Mouse (Mus musculus): Measurements from ENCODE around the gene Anks1b.

Gene Anks1b

DNA sequence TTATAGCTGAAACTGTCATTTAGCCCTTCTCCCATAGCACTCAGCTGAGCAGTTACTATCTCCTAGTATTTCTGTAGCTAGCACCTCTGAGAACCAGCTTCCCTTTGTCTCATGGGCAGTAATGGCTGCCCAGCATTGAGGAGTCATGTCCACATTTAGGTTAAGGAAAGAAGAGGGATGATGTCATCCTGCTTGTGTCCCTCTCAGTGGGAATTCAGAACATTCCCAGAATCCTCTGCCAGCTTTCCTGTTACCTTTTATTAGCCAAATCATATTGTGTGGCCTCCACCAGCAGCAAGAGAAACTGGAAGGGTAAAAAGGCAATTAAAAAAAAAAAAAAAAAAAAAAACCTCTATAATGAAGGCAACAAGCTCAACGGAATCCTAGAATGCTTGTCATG, 851.6 kb downstream of the Anks1b start:
- peak; percentile 62 for DNase-seq (ENCODE audit: low read depth, low spot score)

DNA sequence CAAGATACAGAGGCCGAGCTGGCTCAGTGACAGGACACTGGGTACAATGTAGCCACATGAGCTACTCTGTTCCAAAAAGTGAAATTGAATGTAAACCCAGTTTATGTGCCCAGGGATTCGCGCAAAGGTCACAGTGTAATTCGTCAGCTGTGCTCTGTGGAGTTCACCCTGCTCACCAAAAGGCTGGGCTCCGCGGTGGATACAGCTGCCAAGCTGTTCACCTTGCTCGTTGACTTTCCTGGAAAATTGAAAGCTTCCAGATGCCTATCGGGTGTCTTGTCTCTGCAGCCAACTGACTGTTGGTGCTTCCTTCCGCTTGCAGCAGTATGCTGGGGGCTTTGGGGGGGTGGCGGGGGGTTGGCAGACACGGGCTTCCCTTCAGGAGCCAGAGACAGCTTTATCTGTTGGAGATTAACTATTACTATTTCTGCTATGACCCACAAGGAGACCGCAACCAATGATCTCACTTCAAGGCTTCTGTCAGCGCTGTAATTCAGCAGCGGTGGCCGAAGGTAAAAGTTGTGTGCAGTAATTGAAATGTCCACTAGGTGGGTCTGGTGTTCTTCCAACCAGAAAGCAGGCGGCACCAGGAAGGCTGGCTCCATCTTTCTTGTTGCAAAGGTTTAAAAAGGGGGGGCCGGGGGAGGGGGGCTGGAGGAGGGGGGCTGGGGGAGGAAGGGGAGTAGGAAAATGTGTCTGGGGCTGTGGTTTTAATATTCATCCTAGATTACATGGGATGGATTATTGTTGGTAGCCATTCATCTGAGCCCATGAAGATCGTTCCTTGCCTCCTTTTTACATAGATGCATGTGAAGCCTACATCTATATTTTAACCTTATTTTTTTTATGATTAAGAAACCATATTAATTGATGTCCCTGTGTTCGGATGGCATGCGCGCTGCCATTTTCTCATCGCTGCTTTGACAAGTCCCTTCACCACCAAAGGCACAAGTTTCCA, 855.4 kb downstream of the Anks1b start:
- peak; percentile 95 for DNase-seq (ENCODE audit: low read depth, low spot score)

DNA sequence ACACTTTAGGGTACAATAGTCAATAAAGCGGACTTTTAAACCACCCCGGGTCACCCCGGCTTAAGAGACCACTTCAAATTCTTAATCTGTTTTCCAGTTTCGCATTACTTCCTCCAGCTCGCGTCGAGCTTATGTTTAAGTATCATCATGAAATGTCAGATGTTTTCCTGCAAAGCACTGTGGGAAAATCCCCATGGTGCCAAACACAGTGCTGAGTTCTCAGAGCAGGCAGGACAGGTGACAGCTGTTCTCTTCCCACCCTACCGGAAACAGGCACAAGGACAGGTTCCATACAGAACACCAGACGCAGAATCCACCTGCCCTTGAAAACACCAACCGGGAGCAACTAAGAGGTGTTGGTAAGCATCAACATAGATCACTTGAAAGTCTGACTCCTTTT, 856.2 kb downstream of the Anks1b start:
- DNase-seq (ENCODE audit: low read depth, low spot score): peak; percentile 84

DNA sequence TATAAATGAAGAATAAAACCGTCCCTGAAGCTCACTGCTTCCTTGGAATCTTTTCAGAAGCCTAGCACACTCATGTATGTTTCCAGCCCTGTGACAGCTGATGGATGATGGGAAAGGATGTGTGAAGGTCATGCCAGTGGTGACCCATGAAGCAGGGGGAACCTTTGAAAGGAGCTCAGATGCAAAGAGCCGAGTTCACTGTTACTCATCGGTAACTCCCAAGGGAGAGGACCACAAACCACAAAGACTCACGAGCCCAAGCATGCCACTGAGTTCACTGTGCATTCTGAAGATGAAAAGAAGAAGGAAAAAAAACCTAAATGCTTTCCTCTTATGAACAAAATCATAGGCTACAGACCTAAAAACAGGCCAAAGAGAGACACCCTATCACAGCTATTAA, 859.5 kb downstream of the Anks1b start:
- no peak for DNase-seq (ENCODE audit: low read depth, low spot score)

DNA sequence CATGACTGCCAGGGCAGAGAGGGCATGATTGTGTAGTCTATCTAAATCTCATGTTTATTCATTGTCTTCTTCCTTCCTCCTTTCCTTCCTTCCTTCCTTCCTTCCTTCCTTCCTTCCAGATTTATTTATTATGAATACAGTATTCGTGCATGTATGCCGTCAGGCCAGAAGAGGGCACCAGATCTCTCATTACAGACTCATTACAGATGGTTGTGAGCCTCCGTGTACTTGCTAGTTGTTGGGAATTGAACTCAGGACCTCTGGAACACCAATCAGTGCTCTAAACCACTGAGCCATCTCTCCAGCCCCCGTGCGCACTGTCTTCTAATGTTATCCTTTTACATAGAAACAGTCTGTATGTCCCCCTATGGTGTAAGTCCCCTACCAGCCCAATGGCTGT, 860.3 kb downstream of the Anks1b start:
- peak; percentile 76 for DNase-seq (ENCODE audit: low read depth, low spot score)

DNA sequence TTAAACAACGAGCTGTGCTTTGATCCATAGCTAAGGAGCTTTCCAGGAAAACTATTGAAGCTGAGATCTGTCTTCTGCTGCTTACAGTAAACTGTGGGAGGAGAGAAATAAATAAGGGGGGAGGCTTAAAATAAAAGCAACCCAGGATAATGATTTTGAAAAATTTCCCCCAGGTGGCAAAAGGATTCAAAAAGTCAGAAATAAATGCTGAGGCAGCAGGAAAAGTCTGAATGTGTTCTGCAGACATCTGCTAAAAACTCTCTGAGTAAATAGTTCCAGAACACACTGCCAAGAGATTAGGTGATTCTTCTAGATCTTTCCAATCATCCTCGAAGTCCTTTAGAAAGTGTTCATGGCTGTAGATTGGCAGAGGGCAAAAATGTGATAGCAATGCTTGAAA, 865.2 kb downstream of the Anks1b start:
- no peak for DNase-seq (ENCODE audit: low read depth, low spot score)

DNA sequence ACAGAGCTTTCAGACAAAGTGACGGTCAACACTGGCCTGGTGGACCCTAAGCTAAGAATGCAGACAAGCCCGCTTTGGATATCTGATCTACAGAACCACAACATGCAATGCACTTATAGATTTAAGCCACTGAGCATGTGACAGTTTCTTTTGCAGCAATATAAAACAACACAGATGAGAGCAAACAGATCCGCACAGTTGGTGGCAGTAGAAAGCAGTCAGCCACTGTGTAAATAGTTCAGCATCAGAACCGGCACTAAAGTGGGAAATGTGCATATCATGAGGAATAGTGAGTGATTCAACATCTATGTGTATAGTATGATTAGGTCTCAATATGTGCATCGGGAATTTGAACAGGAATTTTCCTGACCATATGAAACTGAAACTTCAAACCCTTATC, 867.6 kb downstream of the Anks1b start:
- peak; percentile 59 for DNase-seq (ENCODE audit: low read depth, low spot score)

DNA sequence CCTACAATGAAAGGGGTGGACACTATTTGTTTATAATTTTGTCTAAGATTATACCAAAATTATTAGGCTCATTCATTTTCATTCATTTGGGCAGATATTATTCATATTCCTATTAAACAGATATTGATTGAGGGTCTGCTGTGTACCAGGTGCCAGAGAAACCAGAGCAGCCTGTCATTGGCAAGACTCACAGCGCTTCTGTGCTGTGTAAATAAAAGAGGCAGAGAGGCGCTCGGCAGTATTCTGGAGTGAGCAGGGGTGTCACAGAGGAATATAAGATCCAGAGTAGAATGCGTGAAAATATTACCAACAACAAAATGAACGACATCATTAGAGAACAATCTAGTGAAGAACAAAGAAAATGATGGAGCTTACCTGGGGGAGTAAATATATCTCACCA, 878.6 kb downstream of the Anks1b start:
- DNase-seq (ENCODE audit: low read depth, low spot score): no peak

DNA sequence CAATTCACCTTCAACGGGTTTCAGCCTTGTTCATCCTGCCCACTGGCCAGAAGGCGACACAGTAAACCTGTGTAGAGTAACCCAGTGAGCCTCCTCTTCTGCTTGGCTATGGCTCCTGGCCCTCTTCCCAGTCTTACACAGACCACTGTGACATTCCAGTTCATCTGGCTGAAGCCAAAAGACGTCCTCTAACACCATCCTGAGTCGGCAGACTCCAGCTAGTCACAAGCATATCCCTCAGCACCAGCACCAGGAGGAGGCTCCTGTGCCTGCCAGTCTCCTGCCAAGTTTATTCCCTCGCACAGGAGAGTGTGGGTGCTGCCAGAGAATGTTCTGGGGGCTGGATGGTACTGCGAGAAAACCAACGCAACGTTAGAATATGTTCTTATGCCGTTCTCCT, 879.8 kb downstream of the Anks1b start:
- DNase-seq (ENCODE audit: low read depth, low spot score): peak; percentile 94

DNA sequence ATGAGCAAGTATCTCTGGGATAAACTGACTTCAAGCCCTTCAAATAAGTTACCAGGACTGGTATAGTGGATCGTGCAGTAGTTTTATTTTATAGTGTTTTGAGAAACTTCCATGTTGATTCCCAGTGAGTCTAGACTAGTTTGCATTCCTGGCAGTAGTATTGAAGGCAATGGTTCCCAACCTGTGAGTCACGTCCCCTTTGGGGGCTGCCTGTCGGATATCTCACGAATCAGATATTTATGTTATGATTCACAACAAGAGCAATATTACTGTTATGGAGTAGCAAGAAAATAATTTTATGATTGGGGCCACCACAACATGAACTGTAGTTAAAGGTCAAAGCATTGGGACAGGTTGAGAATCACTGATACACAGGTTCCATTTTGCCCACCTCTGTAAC, 884.5 kb downstream of the Anks1b start:
- no peak for DNase-seq (ENCODE audit: low read depth, low spot score)

DNA sequence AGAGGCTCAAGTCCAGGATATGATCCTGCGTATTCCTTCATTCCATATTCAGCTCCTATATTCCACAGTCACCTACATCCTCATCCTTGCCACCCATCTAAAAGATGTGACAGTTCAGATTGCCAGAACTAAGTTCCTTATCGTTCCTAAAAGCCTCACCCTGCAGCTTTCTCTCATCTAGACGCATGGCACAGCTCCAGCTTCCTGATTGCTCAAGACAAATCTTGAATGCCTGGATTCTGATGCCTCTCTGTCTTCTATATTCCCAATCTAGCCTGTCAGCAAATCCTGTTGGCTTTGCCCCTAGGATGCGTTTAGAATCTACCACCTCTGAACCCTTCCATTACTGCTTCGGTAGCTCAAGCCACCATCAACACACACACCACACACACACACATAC, 886.6 kb downstream of the Anks1b start:
- DNase-seq (ENCODE audit: low read depth, low spot score): peak; percentile 74

DNA sequence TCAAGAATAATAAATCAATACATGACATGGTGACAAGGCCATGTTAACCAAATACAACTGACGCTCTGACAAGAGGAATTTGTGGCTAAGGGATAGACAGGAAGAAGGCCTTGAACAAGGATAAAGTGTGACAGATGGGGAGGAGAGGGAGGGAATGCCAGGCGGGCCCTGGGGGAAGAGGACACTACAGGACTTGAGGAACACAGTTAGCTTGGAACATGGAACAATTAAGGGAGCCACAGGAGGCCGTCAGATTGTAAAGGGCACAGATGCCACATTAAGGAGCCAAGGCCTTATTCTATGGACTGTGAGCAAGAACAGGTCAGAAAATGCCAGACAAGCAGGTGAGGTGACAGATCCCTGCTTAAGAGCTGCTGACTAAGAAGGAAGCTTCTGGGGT, 893.0 kb downstream of the Anks1b start:
- DNase-seq (ENCODE audit: low read depth, low spot score): peak; percentile 97

DNA sequence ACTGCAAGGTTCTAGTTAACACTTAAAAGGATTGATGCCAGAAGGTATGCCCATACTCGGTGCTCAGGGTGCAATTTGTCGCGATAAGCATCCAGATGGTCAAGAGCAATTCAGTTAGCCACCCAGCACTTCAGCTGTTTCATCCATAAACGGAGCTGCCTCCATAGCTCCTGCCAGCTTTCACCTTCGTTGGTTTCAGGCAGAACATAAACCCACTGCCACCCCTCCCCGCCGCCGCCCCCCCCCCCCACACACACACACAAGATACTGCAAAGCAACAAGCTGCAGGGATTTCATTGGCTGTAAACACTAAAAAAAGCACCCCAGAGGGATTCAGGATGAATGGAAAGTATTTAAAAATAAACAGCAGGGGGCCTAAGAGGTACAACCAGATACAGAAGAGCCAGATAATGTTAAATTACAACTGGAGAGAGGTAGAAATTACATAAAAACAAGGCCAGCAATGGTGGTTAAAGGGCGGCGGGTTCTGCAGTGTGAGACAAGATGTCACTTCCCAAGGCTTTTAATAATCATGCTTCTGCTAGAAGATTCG, 897.2 kb downstream of the Anks1b start:
- peak; percentile 55 for DNase-seq (ENCODE audit: low read depth, low spot score)

DNA sequence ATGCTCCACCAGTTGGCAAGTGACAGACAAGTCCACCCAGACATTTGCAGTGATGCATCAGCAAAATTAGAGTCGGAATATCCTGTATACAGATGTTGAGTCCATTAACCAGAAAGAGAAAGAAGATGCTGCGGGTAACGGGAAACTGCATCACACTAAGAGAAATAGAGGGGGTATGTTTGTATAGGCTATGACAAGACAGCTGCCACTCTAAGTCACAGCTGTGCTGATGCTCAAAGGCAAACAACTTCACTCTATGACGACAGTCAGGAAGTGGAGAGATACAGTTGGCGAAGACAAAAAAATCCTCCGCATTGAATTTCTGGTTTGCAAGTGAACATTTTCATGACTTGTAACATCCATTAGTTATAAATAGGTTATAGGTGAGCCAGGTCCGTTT, 897.7 kb downstream of the Anks1b start:
- peak; percentile 42 for DNase-seq (ENCODE audit: low read depth, low spot score)

DNA sequence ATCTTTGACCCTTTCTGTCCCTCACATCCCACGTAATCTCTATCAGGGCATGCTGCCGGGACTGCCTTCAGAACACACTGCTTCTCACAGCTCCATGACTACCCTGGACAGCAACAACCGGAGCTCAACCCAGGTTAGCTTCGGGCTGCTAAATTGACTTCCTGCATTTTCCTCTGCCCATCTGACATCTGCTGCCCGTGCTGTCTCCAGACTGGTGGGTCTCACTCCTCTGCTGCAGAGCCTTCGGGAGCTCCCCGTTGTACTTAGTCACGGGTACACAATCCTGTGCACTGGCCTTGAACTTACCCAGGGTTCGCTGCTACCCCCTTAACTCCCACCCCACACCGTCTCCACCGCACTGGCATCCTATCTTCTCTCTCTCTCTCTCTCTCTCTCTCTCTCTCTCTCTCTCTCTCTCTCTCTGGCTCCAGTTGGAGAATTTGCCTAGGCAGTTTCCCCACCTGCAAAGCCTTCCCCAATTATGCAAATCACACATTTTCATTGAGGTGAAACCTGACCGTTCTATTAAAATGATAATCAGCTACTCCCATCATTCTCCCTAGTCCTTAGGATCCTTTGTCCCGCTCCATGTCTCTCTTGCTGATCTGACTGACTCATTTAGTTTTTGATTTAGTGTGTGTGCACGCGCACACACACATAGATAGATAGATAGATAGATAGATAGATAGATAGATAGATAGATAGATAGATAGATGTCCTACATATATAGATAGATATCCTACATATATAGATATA, 898.3 kb downstream of the Anks1b start:
- no peak for DNase-seq (ENCODE audit: low read depth, low spot score)

DNA sequence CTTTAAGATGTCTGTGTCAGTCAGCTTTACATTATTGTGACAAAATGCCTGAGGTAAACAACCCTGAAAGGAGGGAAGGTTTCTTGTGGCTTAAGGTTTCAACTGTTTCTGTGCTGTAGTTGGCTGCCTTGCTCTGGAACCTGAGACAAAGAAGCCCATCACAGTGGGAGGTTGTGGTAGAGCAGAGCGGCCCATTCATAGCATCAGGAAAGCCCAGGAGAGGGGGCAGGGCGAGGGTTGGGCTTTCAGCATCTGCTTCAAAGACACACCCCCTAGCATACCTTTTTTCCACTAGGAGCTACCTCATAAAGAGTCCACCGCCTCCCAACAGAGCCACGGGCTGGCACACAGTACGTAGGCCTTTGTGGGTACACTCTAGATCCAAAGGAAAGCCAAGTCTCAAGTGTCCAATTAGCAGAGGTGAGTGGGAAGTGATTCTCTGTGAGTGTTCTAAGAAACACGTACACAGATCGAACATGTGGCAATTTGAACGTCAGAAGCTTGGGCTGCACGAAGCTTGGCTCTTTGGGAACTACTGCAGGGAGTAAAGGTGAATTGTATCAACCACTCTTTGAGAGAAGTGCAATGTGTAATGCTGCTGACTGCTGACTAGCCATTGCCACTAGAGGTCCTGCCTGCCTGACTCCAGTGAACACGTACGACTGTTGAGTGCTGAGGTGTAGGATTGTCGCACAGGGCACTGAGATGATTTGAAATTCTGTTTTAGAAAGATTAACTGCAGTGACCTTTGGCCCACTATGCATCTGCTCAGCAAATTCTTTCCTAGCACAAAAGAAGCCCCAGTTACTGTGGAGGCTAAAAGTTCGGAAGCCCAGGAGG, 906.5 kb downstream of the Anks1b start:
- peak; percentile 32 for DNase-seq (ENCODE audit: low read depth, low spot score)

DNA sequence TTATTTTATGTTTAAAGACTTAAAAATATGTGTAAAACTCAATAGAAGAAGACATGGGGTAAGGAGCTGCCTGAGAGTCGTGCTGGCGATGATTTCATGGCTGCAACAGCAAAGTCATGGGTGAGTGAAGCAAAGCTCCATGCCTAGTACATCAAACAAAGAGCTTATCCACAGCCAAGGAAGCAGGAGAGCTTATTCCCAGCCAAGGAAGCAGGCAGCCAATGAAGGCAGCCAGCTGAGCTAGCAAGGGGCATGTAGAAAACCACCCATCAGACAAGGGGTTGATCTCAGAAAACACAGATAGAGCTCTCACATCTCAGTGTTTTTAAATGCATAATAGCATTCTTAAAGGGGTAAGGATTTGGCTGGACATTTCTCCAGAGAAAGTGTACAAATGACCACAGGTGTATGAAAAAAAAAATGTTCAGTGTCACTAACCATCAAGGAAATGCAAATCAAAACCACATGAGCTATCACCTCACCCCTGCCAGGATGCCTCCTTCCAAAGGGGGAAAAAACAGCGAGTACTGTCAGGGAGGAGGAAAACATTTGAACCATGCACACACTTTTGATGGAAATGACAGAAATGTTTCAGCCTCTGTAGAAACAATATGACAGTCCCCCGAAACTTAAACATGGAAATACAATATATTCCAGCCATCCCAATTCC, 911.8 kb downstream of the Anks1b start:
- peak; percentile 62 for DNase-seq (ENCODE audit: low read depth, low spot score)

DNA sequence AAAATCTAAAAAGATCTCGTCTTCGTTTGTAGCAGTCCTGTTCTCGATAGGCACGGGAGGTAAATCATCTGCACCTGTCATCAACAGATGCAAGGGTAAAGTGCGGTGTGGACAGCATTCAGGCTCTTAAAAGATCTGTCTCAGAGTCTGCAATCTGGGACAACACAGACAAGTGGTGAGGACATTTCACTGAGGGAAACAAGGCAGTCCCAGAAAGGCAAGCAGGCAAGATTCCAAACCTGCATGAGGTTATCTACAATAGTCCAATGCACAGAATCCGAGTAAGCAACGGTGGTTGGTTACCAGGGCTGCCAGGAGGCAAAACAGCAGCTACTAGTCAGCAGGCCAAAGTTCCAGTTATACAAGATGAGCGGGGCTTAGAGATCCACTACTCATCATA, 912.4 kb downstream of the Anks1b start:
- DNase-seq (ENCODE audit: low read depth, low spot score): peak; percentile 86

DNA sequence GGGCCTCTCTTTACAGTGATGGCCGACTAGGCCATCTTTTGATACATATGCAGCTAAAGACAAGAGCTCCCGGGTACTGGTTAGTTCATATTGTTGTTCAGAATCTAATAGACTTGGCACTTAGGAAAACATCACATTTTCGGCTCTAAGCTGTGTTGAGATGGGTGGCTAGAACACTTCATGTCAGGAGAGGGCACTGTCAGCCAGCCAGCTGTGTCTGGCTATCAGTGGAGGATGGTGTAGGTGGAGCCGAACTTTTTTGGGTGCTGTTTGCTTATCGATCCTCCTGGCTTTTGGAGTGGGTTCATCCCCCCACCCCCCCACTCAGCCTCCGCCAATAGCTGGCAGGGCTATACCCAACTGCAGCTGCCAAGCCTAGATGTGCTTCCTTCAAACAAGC, 929.8 kb downstream of the Anks1b start:
- DNase-seq (ENCODE audit: low read depth, low spot score): peak; percentile 65

DNA sequence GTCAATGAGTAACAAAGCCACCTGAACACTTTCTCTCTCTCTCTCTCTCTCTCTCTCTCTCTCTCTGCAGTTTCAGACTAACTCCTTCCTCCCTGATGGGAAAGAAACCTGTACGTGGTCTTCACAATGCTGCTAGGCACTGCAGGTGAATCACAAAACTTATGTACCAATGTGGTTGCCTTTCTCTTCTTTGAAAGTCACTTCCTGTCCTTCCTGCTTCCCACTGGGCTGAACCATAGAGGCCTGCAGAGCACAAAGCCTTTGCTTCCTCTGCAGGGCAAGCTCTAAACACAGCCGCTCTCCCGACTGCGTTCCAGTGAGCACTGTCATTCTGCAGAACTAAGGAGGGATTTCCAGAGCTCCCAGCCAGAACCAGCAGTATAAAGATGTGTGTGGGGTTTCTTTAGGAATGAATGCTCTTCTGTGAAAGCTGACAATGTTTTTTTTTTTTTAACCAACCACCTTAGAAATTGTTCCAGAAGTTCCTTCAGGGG, 931.3 kb downstream of the Anks1b start:
- no peak for DNase-seq (ENCODE audit: low read depth, low spot score)

All from brain, adult 2 months (tissue).